Mouse (Mus musculus) liver, embryonic 11.5 days (tissue): ENCODE measurements at regions not wholly inside any gene's neighbourhood (a gene's known extent, or its start where the extent isn't known, plus 50 kb on each side); places are given as distances from the start of the nearest gene placed in this dataset. TPM values are rescaled to one million over a fixed set of nuclear protein-coding genes. Genes with fewer than 3 reads are reported as not detected.

Source experiments
- ATAC-seq: fragments of 200-750 bp; cut with Nextera tagmentation; replicated peaks from 2 replicates; pipeline ENCODE4 v1.8.0; 2017; ENCODE audit warnings: moderate number of reproducible peaks, mild to moderate bottlenecking, moderate TSS enrichment, moderate library complexity; ENCODE audit not compliant: low FRiP score
- DNase-seq: peaks from one replicate; pipeline ENCODE4 v3.0.0-alpha.2; 2017; ENCODE audit warnings: low spot score
- H3K27ac ChIP-seq: fragments of 300-500 bp; sonication (generic); 2 replicates; pipeline ENCODE4 v1.5.1; 2014; ENCODE audit warnings: mild to moderate bottlenecking, low read depth, low read length, control low read depth
- H3K27me3 ChIP-seq: fragments of 300-500 bp; sonication (generic); replicated peaks from 2 replicates; pipeline ENCODE4 v1.6.1; 2014; ENCODE audit warnings: low read length, mixed read lengths; ENCODE audit not compliant: control insufficient read depth, insufficient read depth
- H3K36me3 ChIP-seq: fragments of 300-500 bp; sonication (generic); 2 replicates; pipeline ENCODE4 v1.6.1; 2014; ENCODE audit warnings: mild to moderate bottlenecking, low read length, moderate library complexity, mixed read lengths; ENCODE audit not compliant: control insufficient read depth, insufficient read depth
- H3K4me1 ChIP-seq: fragments of 300-500 bp; sonication (generic); replicated peaks from 2 replicates; pipeline ENCODE4 v1.6.1; 2014; ENCODE audit warnings: low read length, mixed read lengths; ENCODE audit not compliant: control insufficient read depth, insufficient read depth
- H3K4me2 ChIP-seq: fragments of 300-500 bp; sonication (generic); 2 replicates; pipeline ENCODE4 v1.6.1; 2014; ENCODE audit warnings: mild to moderate bottlenecking, control low read depth, moderate library complexity
- H3K4me3 ChIP-seq: fragments of 300-500 bp; sonication (generic); 2 replicates; pipeline ENCODE4 v1.5.1; 2014; ENCODE audit warnings: low read depth, low read length, control low read depth
- H3K9ac ChIP-seq: fragments of 300-500 bp; sonication (generic); 2 replicates; pipeline ENCODE4 v1.6.1; 2014; ENCODE audit warnings: low read depth, low read length, control low read depth
- H3K9me3 ChIP-seq: fragments of 300-500 bp; sonication (generic); 2 replicates; pipeline ENCODE4 v1.6.1; 2016; ENCODE audit warnings: low read length, inconsistent platforms, mixed read lengths; ENCODE audit not compliant: control insufficient read depth
- WGBS: fragments of 180-500 bp; shearing (Covaris S2); extraction: QIAGEN DNeasy Blood & Tissue Kit; methylation state at CpG from one replicate; pipeline ENCODE4 v1.1.7; 2014; 5-methylcytosine and 5-hydroxymethylcytosine counted together
- microRNA-seq: library from miRNA; unstranded; fragments of <30 nt; microRNA quantifications from one replicate; pipeline ENCODE4, GENCODE M21; 2017; ENCODE audit warnings: borderline number of aligned reads

DNA sequence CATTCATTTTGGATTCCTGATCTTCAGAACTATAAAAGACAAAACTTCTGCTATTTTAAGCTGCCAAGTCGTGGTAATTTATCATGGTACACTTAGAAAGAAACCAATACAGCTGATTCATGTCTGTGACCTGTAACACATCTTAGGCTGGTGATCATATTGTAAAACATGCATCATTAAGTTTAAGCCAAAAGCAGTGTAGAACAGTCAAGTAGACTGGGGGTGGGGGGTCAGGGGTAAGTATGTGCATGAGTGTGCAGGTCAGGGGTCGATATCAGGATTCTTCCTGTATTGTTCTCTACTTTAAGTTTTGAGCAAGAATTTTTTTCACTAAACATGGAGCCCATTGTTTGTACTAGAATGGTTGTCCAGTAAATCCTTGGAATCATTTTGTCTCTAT is 160.7 kb downstream of the Calcrl start:
- no peak overlapping the region for H3K9ac ChIP-seq
- no peak overlapping the region for H3K4me3 ChIP-seq
- ATAC-seq (no peak), DNase-seq (no peak)
- no peaks in the 10 kb centered on the region for H3K27me3 ChIP-seq
- no peaks in the 10 kb centered on the region for H3K36me3 ChIP-seq
- H3K4me1 ChIP-seq = peaks cover 2% of the 10 kb centered on the region; the same call in 1 of the 2 replicates
- no peak overlapping the region for H3K27ac ChIP-seq
- WGBS = 77% methylated on average over 2 of the region's 2 CpGs
- H3K9me3 ChIP-seq = no peaks in the 10 kb centered on the region
- H3K4me2 ChIP-seq = no peak overlapping the region

DNA sequence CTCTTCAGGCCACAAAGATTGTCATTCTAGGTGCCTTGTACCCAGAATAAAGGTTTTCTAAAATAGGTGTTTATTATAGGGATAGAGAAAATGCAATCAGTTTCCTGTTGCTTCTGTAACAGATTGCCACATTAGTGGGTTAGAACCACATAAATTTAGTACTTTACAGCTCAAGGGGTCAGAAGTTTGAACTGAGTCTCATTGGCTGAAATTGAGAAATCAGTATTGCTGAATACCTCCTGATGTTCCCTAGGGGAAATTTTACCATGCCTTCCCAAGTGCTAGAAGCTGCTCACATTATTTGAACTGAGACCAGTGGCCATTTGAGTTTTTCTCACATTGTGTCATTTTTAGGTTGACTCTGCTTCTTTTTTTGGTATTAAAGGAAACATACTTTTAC is 160.2 kb downstream of the Calcrl start:
- Histone ChIP-seq H3K4me3 (no peak overlapping the region), H3K36me3 (no peaks in the 10 kb centered on the region), H3K4me1 (peaks cover 2% of the 10 kb centered on the region; the same call in 1 of the 2 replicates), H3K27ac (no peak overlapping the region), H3K27me3 (no peaks in the 10 kb centered on the region), H3K9ac (no peak overlapping the region), H3K9me3 (no peaks in the 10 kb centered on the region), H3K4me2 (no peak overlapping the region)
- ATAC-seq (no peak), DNase-seq (no peak)

DNA sequence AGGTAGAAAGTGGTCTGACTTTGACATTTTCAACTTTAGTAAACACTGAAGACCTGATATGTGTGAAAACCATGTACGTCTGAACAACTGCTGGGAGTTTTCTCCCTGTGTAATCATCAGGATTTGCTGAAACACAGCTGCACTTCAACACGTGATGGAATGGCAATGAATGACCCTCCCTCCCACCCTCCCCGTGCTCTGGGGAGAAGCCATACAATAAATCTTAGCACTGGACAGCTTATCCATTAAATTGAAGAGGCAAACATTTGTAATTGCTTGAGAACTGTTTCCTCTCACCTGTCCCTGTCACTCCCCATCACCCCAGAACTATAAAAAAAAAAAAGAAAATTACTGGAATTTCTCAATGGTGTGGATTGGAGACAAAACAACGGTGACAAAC is 159.1 kb downstream of the Calcrl start:
- 56% methylated on average over 4 of the region's 4 CpGs for WGBS
- no peaks in the 10 kb centered on the region for H3K9me3 ChIP-seq

DNA sequence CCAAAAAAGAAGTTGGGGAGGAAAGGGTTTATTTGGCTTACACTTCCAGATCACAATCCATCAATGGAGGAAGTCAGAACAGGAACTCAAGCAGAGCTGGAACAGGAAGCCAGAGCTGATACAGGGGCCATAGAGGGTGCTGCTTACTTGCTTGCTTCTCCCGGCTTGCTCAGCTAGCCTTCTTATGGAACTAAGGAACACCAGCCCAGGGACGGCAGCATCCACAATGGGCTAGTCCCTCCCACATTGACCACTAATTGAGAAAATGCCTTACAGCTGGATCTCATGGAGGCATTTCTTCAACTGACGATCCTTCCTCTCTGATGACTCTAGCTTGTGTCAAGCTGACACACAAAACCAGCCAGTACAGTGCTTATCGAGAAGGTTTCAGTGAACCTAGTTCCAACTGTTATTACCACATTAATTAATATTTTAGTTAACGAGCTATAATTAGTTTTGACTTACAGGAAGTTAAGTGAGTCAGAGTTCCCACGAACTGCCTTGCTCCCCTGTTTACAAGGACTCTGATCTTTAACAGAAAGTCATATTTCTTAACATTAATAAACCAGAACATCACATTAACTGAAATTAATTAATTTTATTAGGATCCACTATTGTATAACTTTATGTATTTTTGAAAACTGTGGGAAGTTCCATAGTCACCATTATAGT is 158.2 kb downstream of the Calcrl start:
- H3K4me2 ChIP-seq = no peak overlapping the region
- ATAC-seq = no peak
- H3K36me3 ChIP-seq = no peaks in the 10 kb centered on the region
- no peaks in the 10 kb centered on the region for H3K9me3 ChIP-seq
- H3K4me3 ChIP-seq = no peak overlapping the region
- H3K9ac ChIP-seq = no peak overlapping the region
- peaks cover 2% of the 10 kb centered on the region; the same call in 1 of the 2 replicates for H3K4me1 ChIP-seq
- H3K27me3 ChIP-seq = no peaks in the 10 kb centered on the region
- no peak for DNase-seq
- no peak overlapping the region for H3K27ac ChIP-seq
- WGBS = 39% methylated on average over 6 of the region's 6 CpGs

More for the DNA sequence above, 159.1 kb downstream of the Calcrl start:
- H3K27ac ChIP-seq = no peak overlapping the region
- H3K27me3 ChIP-seq = no peaks in the 10 kb centered on the region
- DNase-seq = no peak
- no peaks in the 10 kb centered on the region for H3K36me3 ChIP-seq
- no peak overlapping the region for H3K4me2 ChIP-seq
- H3K9ac ChIP-seq = no peak overlapping the region
- peaks cover 2% of the 10 kb centered on the region; the same call in 1 of the 2 replicates for H3K4me1 ChIP-seq
- no peak overlapping the region for H3K4me3 ChIP-seq
- no peak for ATAC-seq

GRCm38 (mm10) chr2:84274038-84274724 is 151.0 kb downstream of the Calcrl start:
- Histone ChIP-seq H3K9ac (no peak overlapping the region), H3K9me3 (no peaks in the 10 kb centered on the region), H3K27me3 (no peaks in the 10 kb centered on the region), H3K4me1 (no peaks in the 10 kb centered on the region), H3K36me3 (no peaks in the 10 kb centered on the region), H3K4me2 (no peak overlapping the region), H3K4me3 (no peak overlapping the region), H3K27ac (no peak overlapping the region)
- WGBS = 72% methylated on average over 6 of the region's 6 CpGs
- no peak for ATAC-seq
- no peak for DNase-seq

- Histone ChIP-seq H3K4me2 (no peak overlapping the region), H3K36me3 (no peaks in the 10 kb centered on the region), H3K27me3 (no peaks in the 10 kb centered on the region), H3K4me3 (no peak overlapping the region), H3K9ac (no peak overlapping the region), H3K4me1 (no peaks in the 10 kb centered on the region), H3K27ac (no peak overlapping the region), H3K9me3 (no peaks in the 10 kb centered on the region)
- WGBS = 44% methylated on average over 1 of the region's 1 CpGs
- no peak for DNase-seq
- no peak for ATAC-seq
Measured at GRCm38 (mm10) chr2:84277181-84277580, 148.0 kb downstream of the Calcrl start.

Small RNAs in the stretch of these regions (microRNA-seq; reads per million reads assigned to microRNA genes)
- not detected for gene Gm25972
